In genomic region chr13:80885834-80886663, GRCm38 (mm10) we compare ENCODE assay signal across 8 mouse cellular contexts. TPM values are rescaled to one million over a fixed set of nuclear protein-coding genes. Genes with fewer than 3 reads are reported as not detected.
DNase-seq lines count a peak whose midpoint lies in the region; ATAC-seq lines count a peak whose summit lies in the region.

No protein-coding gene starts in this region.

- WGBS in hindbrain, embryonic 13.5 days, result under 1% methylated on average over 61 of the region's 72 CpGs

- H3K4me1 ChIP-seq in hindbrain, embryonic 13.5 days (replicated peaks), result peaks cover 6% of the 10 kb centered on the region

- H3K4me2 ChIP-seq in hindbrain, embryonic 13.5 days, result peak overlapping the region; percentile 59

- peak; percentile 94 for ATAC-seq in hindbrain, embryonic 13.5 days (ENCODE audit: low FRiP score)

- peak overlapping the region; percentile 100 for H3K27ac ChIP-seq in hindbrain, embryonic 13.5 days

- peak overlapping the region; percentile 80 for H3K4me3 ChIP-seq in hindbrain, embryonic 13.5 days

- DNase-seq in R1 (ENCODE audit: low read depth, low spot score), result peak; percentile 96
- DNase-seq in cerebellum, postnatal 14 days, result peak; percentile 93 to 96
- peak; percentile 84 to 89 for DNase-seq in frontal cortex, postnatal 14 days (ENCODE audit: low spot score in 2 of 2)
- DNase-seq in layer of hippocampus, postnatal 25 days (ENCODE audit: extremely low spot score in 1 of 2, low spot score in 1 of 2), result peak; percentile 74 to 81
- peak; percentile 93 for DNase-seq in lung, postnatal 14 days
- peak; percentile 92 for DNase-seq in ovary, postnatal 36 days (ENCODE audit: low spot score)
- DNase-seq in thymus, postnatal 14 days, result peak; percentile 95

- no peaks in the 10 kb centered on the region for H3K9me3 ChIP-seq in hindbrain, embryonic 13.5 days

- peak overlapping the region; percentile 100 for H3K9ac ChIP-seq in hindbrain, embryonic 13.5 days

- H3K27me3 ChIP-seq in hindbrain, embryonic 13.5 days, result no peaks in the 10 kb centered on the region

- peaks cover 22% of the 10 kb centered on the region for H3K36me3 ChIP-seq in hindbrain, embryonic 13.5 days

RNA-seq across cellular contexts. Expression of gene Arrdc3, which starts 2.9 kb away (rescaled TPM):
- 49.3 and 49.9 TPM in 2 replicates for polyA plus RNA-seq in hindbrain, embryonic 13.5 days (2015; fragmentation: Nextera tagmentation; extraction: Ambion mirVana)
- total RNA-seq in layer of hippocampus, postnatal 25 days (2021), result 10 to 100 TPM; 39.3 to 43.5 TPM

Comparison
In these comparisons a context has a peak if more than half of its experiments do, and no peak if none do; other contexts are left out.
1. Peak in every context shown above with its lines: DNase-seq, ATAC-seq, H3K4me3 ChIP-seq and H3K27ac ChIP-seq.